Mouse (Mus musculus) CH12.LX (cell line): ENCODE measurements around the gene Akap8.

Experiments
- BHLHE40 ChIP-seq: IDR thresholded peaks from 2 replicates; pipeline ENCODE4 v1.6.1; 2011; ENCODE audit warnings: mild to moderate bottlenecking, low read depth, low read length, improper control_type of control experiment
- CHD1 ChIP-seq: IDR thresholded peaks from 2 replicates; pipeline ENCODE4 v1.6.1; 2012; ENCODE audit warnings: low read depth, low read length, improper control_type of control experiment, inconsistent platforms
- CTCF ChIP-seq, 2 experiments: IDR thresholded peaks in 1 of 2; conservative IDR thresholded peaks in 1 of 2; 2 replicates each; pipeline ENCODE4 v1.5.1; 2011 to 2012; ENCODE audit warnings: low read depth in 2 of 2, low read length in 2 of 2, improper control_type of control experiment in 1 of 2, inconsistent platforms in 1 of 2, mild to moderate bottlenecking in 1 of 2, moderate library complexity in 1 of 2
- ELF1 ChIP-seq: IDR thresholded peaks from 2 replicates; pipeline ENCODE4 v1.6.1; 2014; ENCODE audit warnings: low read depth, mild to moderate bottlenecking, inconsistent platforms, low read length, improper control_type of control experiment
- EP300 ChIP-seq: IDR thresholded peaks from 2 replicates; pipeline ENCODE4 v1.6.1; 2011; ENCODE audit warnings: low read length, improper control_type of control experiment
- IRF4 ChIP-seq: IDR thresholded peaks from 2 replicates; pipeline ENCODE4 v1.6.1; 2014; ENCODE audit warnings: low read depth, mild to moderate bottlenecking, inconsistent platforms, low read length, improper control_type of control experiment
- MXI1 ChIP-seq: IDR thresholded peaks from 2 replicates; pipeline ENCODE4 v1.6.1; 2011; ENCODE audit warnings: mild to moderate bottlenecking, low read depth, low read length, improper control_type of control experiment
- POLR2A ChIP-seq: IDR thresholded peaks from 2 replicates; pipeline ENCODE4 v1.6.1; 2011; ENCODE audit warnings: low read depth, mild to moderate bottlenecking, improper control_type of control experiment, low read length
- RAD21 ChIP-seq: IDR thresholded peaks from 2 replicates; pipeline ENCODE4 v1.6.1; 2011; ENCODE audit warnings: low read depth, mild to moderate bottlenecking, low read length, improper control_type of control experiment, moderate library complexity
- ZKSCAN1 ChIP-seq: IDR thresholded peaks from 2 replicates; pipeline ENCODE4 v1.6.1; 2012; ENCODE audit warnings: low read depth, inconsistent platforms, low read length, improper control_type of control experiment, borderline replicate concordance

- TF ChIP-seq ELF1 (no peak), CHD1 (no peak), EP300 (no peak), POLR2A (no peak), RAD21 (peak; percentile 79), IRF4 (no peak), ZKSCAN1 (peak; percentile 97), CTCF (conservative IDR thresholded peaks at IDR 0.05 in 1 of 2, IDR thresholded peaks at IDR 0.05 in 1 of 2; ENCODE audit: low read depth in 2 of 2, low read length in 2 of 2) (peak; percentile 89 to 93), MXI1 (no peak), BHLHE40 (no peak)
These were observed 28.1 kb upstream of the Akap8 start for GRCm38 (mm10) chr17:32349037-32349732.
